Mouse (Mus musculus): ENCODE measurements at regions not wholly inside any gene's neighbourhood (a gene's known extent, or its start where the extent isn't known, plus 50 kb on each side); places are given as distances from the start of the nearest gene placed in this dataset.
A peak's percentile ranks its signal among the peaks of the same experiment; 100 is the strongest.

- H3K27me3 ChIP-seq = no peaks in the 10 kb centered on the region
- no peak overlapping the region for H3K4me3 ChIP-seq
- no peak overlapping the region for H3K9ac ChIP-seq
- H3K27ac ChIP-seq = no peak overlapping the region
- H3K4me2 ChIP-seq (replicated peaks) = no peak overlapping the region
- ATAC-seq (ENCODE audit: low FRiP score) = no peak
- no peaks in the 10 kb centered on the region for H3K36me3 ChIP-seq
- H3K9me3 ChIP-seq (replicated peaks) = no peaks in the 10 kb centered on the region
- 88% methylated on average over 6 of the region's 6 CpGs for WGBS
- H3K4me1 ChIP-seq = no peaks in the 10 kb centered on the region
Measured at GRCm38 (mm10) chr1:83701696-83702404, 293.9 kb upstream of the Sphkap start.

- no peaks in the 10 kb centered on the region for H3K9me3 ChIP-seq (replicated peaks)
- ATAC-seq (ENCODE audit: low FRiP score) = peak; percentile 35; the same call in 1 of the 2 replicates
- no peak overlapping the region for H3K27ac ChIP-seq
- H3K36me3 ChIP-seq = no peaks in the 10 kb centered on the region
- no peak overlapping the region for H3K4me3 ChIP-seq
- no peak overlapping the region for H3K4me2 ChIP-seq (replicated peaks)
- H3K27me3 ChIP-seq = no peaks in the 10 kb centered on the region
- 43% methylated on average over 6 of the region's 6 CpGs for WGBS
- H3K9ac ChIP-seq = no peak overlapping the region
- no peaks in the 10 kb centered on the region for H3K4me1 ChIP-seq
Measured at GRCm38 (mm10) chr1:83697422-83697821, 289.4 kb upstream of the Sphkap start.

GRCm38 (mm10) chr1:83685221-83685620 lies 277.2 kb upstream of the Sphkap start:
- no peaks in the 10 kb centered on the region for H3K36me3 ChIP-seq
- ATAC-seq (ENCODE audit: low FRiP score) = no peak
- H3K4me1 ChIP-seq = no peaks in the 10 kb centered on the region
- H3K9ac ChIP-seq = no peak overlapping the region
- 84% methylated on average over 3 of the region's 3 CpGs for WGBS
- H3K27ac ChIP-seq = no peak overlapping the region
- no peak overlapping the region for H3K4me2 ChIP-seq (replicated peaks)
- H3K4me3 ChIP-seq = no peak overlapping the region
- no peaks in the 10 kb centered on the region for H3K27me3 ChIP-seq
- no peaks in the 10 kb centered on the region for H3K9me3 ChIP-seq (replicated peaks)

- no peaks in the 10 kb centered on the region for H3K27me3 ChIP-seq
- no peak for ATAC-seq (ENCODE audit: low FRiP score)
- H3K9ac ChIP-seq = no peak overlapping the region
- WGBS = 88% methylated on average over 2 of the region's 2 CpGs
- no peak overlapping the region for H3K4me2 ChIP-seq (replicated peaks)
- H3K9me3 ChIP-seq (replicated peaks) = no peaks in the 10 kb centered on the region
- no peak overlapping the region for H3K27ac ChIP-seq
- H3K4me3 ChIP-seq = no peak overlapping the region
- H3K4me1 ChIP-seq = no peaks in the 10 kb centered on the region
- H3K36me3 ChIP-seq = no peaks in the 10 kb centered on the region
Measured at GRCm38 (mm10) chr1:83665326-83665725, 257.3 kb upstream of the Sphkap start.

- no peak for ATAC-seq (ENCODE audit: low FRiP score)
- Histone ChIP-seq H3K27me3 (no peaks in the 10 kb centered on the region), H3K9me3 (replicated peaks) (no peaks in the 10 kb centered on the region), H3K36me3 (no peaks in the 10 kb centered on the region), H3K4me3 (no peak overlapping the region), H3K27ac (no peak overlapping the region), H3K4me1 (no peaks in the 10 kb centered on the region), H3K9ac (no peak overlapping the region), H3K4me2 (replicated peaks) (no peak overlapping the region)
- WGBS = 92% methylated on average over 3 of the region's 3 CpGs
Measured at GRCm38 (mm10) chr1:83661808-83662802, 254.1 kb upstream of the Sphkap start.

GRCm38 (mm10) chr1:83653661-83654060 lies 245.7 kb upstream of the Sphkap start:
- no peak overlapping the region for H3K9ac ChIP-seq
- H3K4me2 ChIP-seq (replicated peaks) = no peak overlapping the region
- no peak for ATAC-seq (ENCODE audit: low FRiP score)
- H3K36me3 ChIP-seq = no peaks in the 10 kb centered on the region
- H3K9me3 ChIP-seq (replicated peaks) = no peaks in the 10 kb centered on the region
- H3K27me3 ChIP-seq = no peaks in the 10 kb centered on the region
- WGBS = 90% methylated on average over 2 of the region's 2 CpGs
- no peaks in the 10 kb centered on the region for H3K4me1 ChIP-seq
- no peak overlapping the region for H3K27ac ChIP-seq
- H3K4me3 ChIP-seq = no peak overlapping the region

GRCm38 (mm10) chr1:83645606-83646005 lies 237.6 kb upstream of the Sphkap start:
- Histone ChIP-seq H3K27ac (no peak overlapping the region), H3K4me1 (no peaks in the 10 kb centered on the region), H3K27me3 (no peaks in the 10 kb centered on the region), H3K36me3 (no peaks in the 10 kb centered on the region), H3K9me3 (replicated peaks) (no peaks in the 10 kb centered on the region), H3K4me2 (replicated peaks) (no peak overlapping the region), H3K4me3 (no peak overlapping the region), H3K9ac (no peak overlapping the region)
- WGBS = 83% methylated on average over 1 of the region's 1 CpGs
- no peak for ATAC-seq (ENCODE audit: low FRiP score)

- no peaks in the 10 kb centered on the region for H3K27me3 ChIP-seq
- H3K36me3 ChIP-seq = no peaks in the 10 kb centered on the region
- no peak for ATAC-seq (ENCODE audit: low FRiP score)
- no peak overlapping the region for H3K27ac ChIP-seq
- H3K4me1 ChIP-seq = no peaks in the 10 kb centered on the region
- H3K4me3 ChIP-seq = no peak overlapping the region
- H3K9ac ChIP-seq = no peak overlapping the region
- H3K9me3 ChIP-seq (replicated peaks) = no peaks in the 10 kb centered on the region
- no peak overlapping the region for H3K4me2 ChIP-seq (replicated peaks)
Measured at GRCm38 (mm10) chr1:83642656-83643055, 234.7 kb upstream of the Sphkap start.

- H3K4me2 ChIP-seq (replicated peaks) = no peak overlapping the region
- no peak overlapping the region for H3K9ac ChIP-seq
- 0 out of 2 replicates have a peak, but pooled peaks cover 6% of the 10 kb centered on the region for H3K4me1 ChIP-seq
- H3K9me3 ChIP-seq (replicated peaks) = no peaks in the 10 kb centered on the region
- ATAC-seq (ENCODE audit: low FRiP score) = no peak
- no peak overlapping the region for H3K27ac ChIP-seq
- no peak overlapping the region for H3K4me3 ChIP-seq
- H3K36me3 ChIP-seq = no peaks in the 10 kb centered on the region
- WGBS = 88% methylated on average over 3 of the region's 3 CpGs
- H3K27me3 ChIP-seq = no peaks in the 10 kb centered on the region
Measured at GRCm38 (mm10) chr1:83636051-83636450, 228.1 kb upstream of the Sphkap start.

GRCm38 (mm10) chr1:83631798-83632197 lies 223.8 kb upstream of the Sphkap start:
- no peak overlapping the region for H3K9ac ChIP-seq
- H3K4me1 ChIP-seq = 0 out of 2 replicates have a peak, but pooled peaks cover 6% of the 10 kb centered on the region
- H3K9me3 ChIP-seq (replicated peaks) = no peaks in the 10 kb centered on the region
- no peak overlapping the region for H3K4me3 ChIP-seq
- no peaks in the 10 kb centered on the region for H3K36me3 ChIP-seq
- peak; percentile 63 for ATAC-seq (ENCODE audit: low FRiP score)
- WGBS = 37% methylated on average over 4 of the region's 4 CpGs
- no peaks in the 10 kb centered on the region for H3K27me3 ChIP-seq
- 0 out of 2 replicates have a peak overlapping the region, but pooled peaks have one; percentile 35 for H3K27ac ChIP-seq
- H3K4me2 ChIP-seq (replicated peaks) = 0 out of 2 replicates have a peak overlapping the region, but pooled peaks have one; percentile 21

GRCm38 (mm10) chr1:83631394-83631793 lies 223.4 kb upstream of the Sphkap start:
- Histone ChIP-seq H3K4me3 (no peak overlapping the region), H3K27ac (0 out of 2 replicates have a peak overlapping the region, but pooled peaks have one; percentile 35), H3K4me2 (replicated peaks) (0 out of 2 replicates have a peak overlapping the region, but pooled peaks have one; percentile 21), H3K9me3 (replicated peaks) (no peaks in the 10 kb centered on the region), H3K9ac (no peak overlapping the region), H3K4me1 (0 out of 2 replicates have a peak, but pooled peaks cover 6% of the 10 kb centered on the region), H3K36me3 (no peaks in the 10 kb centered on the region), H3K27me3 (no peaks in the 10 kb centered on the region)
- 69% methylated on average over 7 of the region's 7 CpGs for WGBS
- ATAC-seq (ENCODE audit: low FRiP score) = peak; percentile 48; the same call in 1 of the 2 replicates

- Histone ChIP-seq H3K4me1 (no peaks in the 10 kb centered on the region), H3K27me3 (no peaks in the 10 kb centered on the region), H3K27ac (no peak overlapping the region), H3K9me3 (replicated peaks) (no peaks in the 10 kb centered on the region), H3K4me2 (replicated peaks) (no peak overlapping the region), H3K4me3 (no peak overlapping the region), H3K36me3 (no peaks in the 10 kb centered on the region), H3K9ac (no peak overlapping the region)
- ATAC-seq (ENCODE audit: low FRiP score) = no peak
- WGBS = 90% methylated on average over 1 of the region's 1 CpGs
Measured at GRCm38 (mm10) chr1:83587258-83587657, 179.3 kb upstream of the Sphkap start.
